Mouse (Mus musculus): ENCODE data around the gene Snx30. TPM values are rescaled to one million over a fixed set of nuclear protein-coding genes. Genes with fewer than 3 reads are reported as not detected.

Gene Snx30
- total RNA-seq, 1 experiment: 19.8 TPM

DNA sequence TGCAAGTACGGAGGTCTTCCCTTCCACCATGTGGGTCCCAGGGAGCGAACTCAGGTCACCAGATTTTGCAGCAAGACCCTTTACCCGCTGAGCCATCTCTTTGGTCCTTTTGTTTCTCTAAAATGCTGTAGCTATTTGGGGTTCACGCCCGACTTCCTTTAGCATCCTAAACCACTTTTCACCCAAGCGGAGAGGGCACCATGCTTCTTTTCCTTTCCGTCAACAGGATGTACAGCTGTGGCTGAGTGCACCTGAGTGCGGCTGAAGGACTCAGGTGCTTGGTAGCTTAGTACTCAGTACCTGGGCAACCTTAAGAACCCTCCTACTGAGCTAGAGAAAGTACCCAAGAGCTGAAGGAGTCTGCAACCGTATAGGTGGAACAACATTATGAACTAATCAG, 119.4 kb downstream of the Snx30 start:
- Histone ChIP-seq H3K27ac (ENCODE audit: insufficient read depth, low read depth, low read length, poor library complexity, severe bottlenecking) (no peak overlapping the region), H3K4me1 (ENCODE audit: control insufficient read depth in 2 of 2, insufficient read depth in 2 of 2, low read length in 2 of 2, poor library complexity in 1 of 2) (no peaks in the 10 kb centered on the region), H3K9ac (ENCODE audit: insufficient read depth, low read depth, low read length, poor library complexity, severe bottlenecking) (no peak overlapping the region), H3K36me3 (ENCODE audit: control insufficient read depth, insufficient read depth, low read length, poor library complexity, severe bottlenecking) (no peaks in the 10 kb centered on the region), H3K9me3 (ENCODE audit: control insufficient read depth, insufficient read depth, low read depth, low read length) (no peaks in the 10 kb centered on the region), H3K4me3 (ENCODE audit: insufficient read depth in 1 of 2, low read depth in 1 of 2, low read length in 2 of 2, poor library complexity in 1 of 2, severe bottlenecking in 1 of 2) (no peak overlapping the region)
- TF ChIP-seq HCFC1 (IDR thresholded peaks at IDR 0.05; ENCODE audit: borderline replicate concordance, insufficient read depth, low read length): no peak
- TF ChIP-seq CHD2 (IDR thresholded peaks at IDR 0.05; ENCODE audit: low read depth, low read length): no peak
- no peak for TF ChIP-seq MAFK (IDR thresholded peaks at IDR 0.05; ENCODE audit: insufficient read depth, low read depth, low read length)
- TF ChIP-seq ZC3H11A (IDR thresholded peaks at IDR 0.05; ENCODE audit: borderline replicate concordance, low read depth, low read length): no peak
- in situ Hi-C loops (cut with MboI; ENCODE audit: low sequenced_read_pairs in 2 of 2, unreplicated experiment in 2 of 2): no loop called here
- no peak for DNase-seq (ENCODE audit: low read depth, low spot score)

DNA sequence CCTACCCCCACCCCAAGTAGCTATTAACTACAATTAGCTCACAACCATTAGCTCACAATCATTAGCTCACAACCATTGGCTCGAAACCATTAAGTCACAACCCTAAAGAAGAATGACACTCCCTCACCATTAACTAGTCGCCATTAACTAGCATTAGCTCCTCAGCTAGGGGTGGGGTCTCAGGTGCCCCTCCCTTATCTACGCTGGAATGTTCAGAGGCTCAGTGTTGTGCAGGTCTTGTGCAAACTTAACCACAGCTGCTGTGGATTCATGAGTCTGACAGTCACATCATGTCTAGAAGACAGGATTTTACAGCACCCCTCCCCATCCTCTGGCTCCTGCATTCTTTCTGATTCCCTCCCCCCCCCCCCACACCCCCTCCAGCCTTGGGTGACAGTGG, 122.0 kb downstream of the Snx30 start:
- no peak overlapping the region for H3K4me3 ChIP-seq (ENCODE audit: insufficient read depth in 1 of 2, low read depth in 1 of 2, low read length in 2 of 2, poor library complexity in 1 of 2, severe bottlenecking in 1 of 2)

DNA sequence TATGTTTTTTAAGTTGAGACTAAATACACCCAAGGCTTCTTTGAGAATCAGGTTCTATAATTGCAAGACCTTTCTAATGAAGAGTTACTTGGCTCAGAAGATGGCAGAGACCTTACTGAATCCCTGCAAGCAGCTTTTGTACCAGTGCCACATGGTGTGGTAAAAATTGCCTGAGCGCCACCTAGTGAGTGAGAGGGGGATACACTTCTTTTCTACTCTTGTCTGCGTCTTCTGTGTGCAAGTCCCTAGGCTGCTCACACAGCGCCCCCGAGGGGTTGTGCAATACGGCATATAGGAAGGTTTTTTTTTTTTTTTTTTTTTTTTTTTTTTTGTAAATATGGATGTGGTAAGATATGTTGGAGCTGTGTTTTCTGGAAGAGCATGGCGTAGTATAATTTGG, 122.7 kb downstream of the Snx30 start:
- in situ Hi-C loops (cut with MboI; ENCODE audit: low sequenced_read_pairs in 2 of 2, unreplicated experiment in 2 of 2): no loop called here
- Histone ChIP-seq H3K4me1 (ENCODE audit: control insufficient read depth in 2 of 2, insufficient read depth in 2 of 2, low read length in 2 of 2, poor library complexity in 1 of 2) (peaks cover 0 to under 1% of the 10 kb centered on the region in 2 experiments; a peak in 1 of 4 replicates), H3K4me3 (ENCODE audit: insufficient read depth in 1 of 2, low read depth in 1 of 2, low read length in 2 of 2, poor library complexity in 1 of 2, severe bottlenecking in 1 of 2) (no peak overlapping the region), H3K9me3 (ENCODE audit: control insufficient read depth, insufficient read depth, low read depth, low read length) (no peaks in the 10 kb centered on the region), H3K36me3 (ENCODE audit: control insufficient read depth, insufficient read depth, low read length, poor library complexity, severe bottlenecking) (no peaks in the 10 kb centered on the region), H3K27ac (ENCODE audit: insufficient read depth, low read depth, low read length, poor library complexity, severe bottlenecking) (no peak overlapping the region), H3K9ac (ENCODE audit: insufficient read depth, low read depth, low read length, poor library complexity, severe bottlenecking) (no peak overlapping the region)
- TF ChIP-seq CHD2 (IDR thresholded peaks at IDR 0.05; ENCODE audit: low read depth, low read length) (no peak), ZC3H11A (IDR thresholded peaks at IDR 0.05; ENCODE audit: borderline replicate concordance, low read depth, low read length) (peak; percentile 79; the same call in 1 of the 2 replicates), MAFK (IDR thresholded peaks at IDR 0.05; ENCODE audit: insufficient read depth, low read depth, low read length) (0 out of 2 replicates have a peak, but pooled peaks have one; percentile 23), ZNF384 (IDR thresholded peaks at IDR 0.05; ENCODE audit: low read depth, low read length) (peak; percentile 98), HCFC1 (IDR thresholded peaks at IDR 0.05; ENCODE audit: borderline replicate concordance, insufficient read depth, low read length) (no peak)
- DNase-seq (ENCODE audit: low read depth, low spot score): peak; percentile 88

More for the DNA sequence above, 122.0 kb downstream of the Snx30 start:
- in situ Hi-C loops (cut with MboI; ENCODE audit: low sequenced_read_pairs in 2 of 2, unreplicated experiment in 2 of 2): no loop called here
- no peak for DNase-seq (ENCODE audit: low read depth, low spot score)
- Histone ChIP-seq H3K4me1 (ENCODE audit: control insufficient read depth in 2 of 2, insufficient read depth in 2 of 2, low read length in 2 of 2, poor library complexity in 1 of 2) (no peaks in the 10 kb centered on the region), H3K36me3 (ENCODE audit: control insufficient read depth, insufficient read depth, low read length, poor library complexity, severe bottlenecking) (no peaks in the 10 kb centered on the region), H3K9me3 (ENCODE audit: control insufficient read depth, insufficient read depth, low read depth, low read length) (no peaks in the 10 kb centered on the region), H3K9ac (ENCODE audit: insufficient read depth, low read depth, low read length, poor library complexity, severe bottlenecking) (no peak overlapping the region), H3K27ac (ENCODE audit: insufficient read depth, low read depth, low read length, poor library complexity, severe bottlenecking) (no peak overlapping the region)
- TF ChIP-seq HCFC1 (IDR thresholded peaks at IDR 0.05; ENCODE audit: borderline replicate concordance, insufficient read depth, low read length): no peak
- no peak for TF ChIP-seq CHD2 (IDR thresholded peaks at IDR 0.05; ENCODE audit: low read depth, low read length)
- no peak for TF ChIP-seq ZC3H11A (IDR thresholded peaks at IDR 0.05; ENCODE audit: borderline replicate concordance, low read depth, low read length)
- TF ChIP-seq MAFK (IDR thresholded peaks at IDR 0.05; ENCODE audit: insufficient read depth, low read depth, low read length): no peak
- TF ChIP-seq ZNF384 (IDR thresholded peaks at IDR 0.05; ENCODE audit: low read depth, low read length): no peak

DNA sequence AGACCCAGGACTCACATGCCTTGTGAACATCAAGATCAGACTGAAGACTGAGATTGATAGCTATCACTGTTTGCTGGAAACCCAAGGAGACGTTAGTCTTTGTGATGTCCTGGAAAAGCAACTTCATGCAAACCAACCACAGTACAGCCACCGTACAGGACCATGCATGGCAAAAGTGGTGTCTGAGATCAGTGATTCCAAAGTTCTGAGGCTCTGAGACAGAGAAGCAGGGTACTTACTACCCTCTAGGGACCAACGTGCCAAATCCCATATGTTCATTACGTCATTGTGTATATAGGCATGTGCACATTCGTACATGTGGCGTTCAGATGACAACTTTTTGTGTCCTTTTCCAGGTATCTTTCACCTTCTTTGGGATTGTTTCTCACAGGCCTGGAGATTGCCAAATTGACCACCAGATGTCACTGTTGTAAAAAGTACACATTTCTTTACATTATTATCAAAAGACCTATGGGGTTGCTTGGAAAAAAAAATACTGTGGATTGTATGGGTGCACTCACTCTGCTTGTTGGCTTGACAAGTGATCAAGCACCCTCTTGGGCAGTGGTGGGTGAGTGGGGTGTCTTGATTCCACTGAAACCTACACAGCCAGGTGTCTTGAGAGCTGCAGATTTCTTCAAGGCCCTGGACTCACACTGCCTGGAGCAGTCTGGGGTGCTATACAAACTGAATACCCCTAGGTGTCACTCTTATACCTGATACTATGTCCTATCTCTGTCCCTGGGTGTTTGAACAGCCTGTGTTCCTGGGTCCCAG, 127.1 kb downstream of the Snx30 start:
- H3K9me3 ChIP-seq (ENCODE audit: control insufficient read depth, insufficient read depth, low read depth, low read length): no peaks in the 10 kb centered on the region
- H3K9ac ChIP-seq (ENCODE audit: insufficient read depth, low read depth, low read length, poor library complexity, severe bottlenecking): no peak overlapping the region
- no peak overlapping the region for H3K27ac ChIP-seq (ENCODE audit: insufficient read depth, low read depth, low read length, poor library complexity, severe bottlenecking)
- in situ Hi-C loops (cut with MboI; ENCODE audit: low sequenced_read_pairs in 2 of 2, unreplicated experiment in 2 of 2): loop anchor here in 1 of 2 experiments (10.0 kb wide), 1 partner anchor 72 kb away; no protein-coding TSS in a partner anchor
- no peaks in the 10 kb centered on the region for H3K36me3 ChIP-seq (ENCODE audit: control insufficient read depth, insufficient read depth, low read length, poor library complexity, severe bottlenecking)
- TF ChIP-seq HCFC1 (IDR thresholded peaks at IDR 0.05; ENCODE audit: borderline replicate concordance, insufficient read depth, low read length): no peak
- TF ChIP-seq ZNF384 (IDR thresholded peaks at IDR 0.05; ENCODE audit: low read depth, low read length): no peak
- peak; percentile 75; the same call in 1 of the 2 replicates for TF ChIP-seq ZC3H11A (IDR thresholded peaks at IDR 0.05; ENCODE audit: borderline replicate concordance, low read depth, low read length)
- no peak for TF ChIP-seq MAFK (IDR thresholded peaks at IDR 0.05; ENCODE audit: insufficient read depth, low read depth, low read length)
- TF ChIP-seq CHD2 (IDR thresholded peaks at IDR 0.05; ENCODE audit: low read depth, low read length): no peak
- peaks cover 0 to 2% of the 10 kb centered on the region in 2 experiments; a peak in 1 of 4 replicates for H3K4me1 ChIP-seq (ENCODE audit: control insufficient read depth in 2 of 2, insufficient read depth in 2 of 2, low read length in 2 of 2, poor library complexity in 1 of 2)
- H3K4me3 ChIP-seq (ENCODE audit: insufficient read depth in 1 of 2, low read depth in 1 of 2, low read length in 2 of 2, poor library complexity in 1 of 2, severe bottlenecking in 1 of 2): no peak overlapping the region
- peak; percentile 58 for DNase-seq (ENCODE audit: low read depth, low spot score)
